Mouse (Mus musculus) G1E (cell line): Measurements from ENCODE around the gene Ntrk3.

ENCODE experiments used
- CTCF ChIP-seq: IDR thresholded peaks from 2 replicates; pipeline ENCODE4 v1.5.1; 2012; ENCODE audit warnings: low read depth, low read length, inconsistent platforms, mixed read lengths
- GATA1 ChIP-seq: IDR thresholded peaks from 2 replicates; pipeline ENCODE4 v1.6.1; 2012; ENCODE audit warnings: borderline replicate concordance, low read length, inconsistent platforms, mixed read lengths
- GATA2 ChIP-seq: IDR thresholded peaks from 2 replicates; pipeline ENCODE4 v1.6.1; 2012; ENCODE audit warnings: low read depth, low read length, inconsistent platforms, borderline replicate concordance
- POLR2AphosphoS5 ChIP-seq: IDR thresholded peaks from 2 replicates; pipeline ENCODE4 v1.6.1; 2012; ENCODE audit warnings: low read depth, low read length, inconsistent platforms; ENCODE audit not compliant: insufficient replicate concordance
- TAL1 ChIP-seq: conservative IDR thresholded peaks from 2 replicates; pipeline ENCODE4 v1.6.1; 2012; ENCODE audit warnings: low read depth, low read length, inconsistent platforms, mixed read lengths

DNA sequence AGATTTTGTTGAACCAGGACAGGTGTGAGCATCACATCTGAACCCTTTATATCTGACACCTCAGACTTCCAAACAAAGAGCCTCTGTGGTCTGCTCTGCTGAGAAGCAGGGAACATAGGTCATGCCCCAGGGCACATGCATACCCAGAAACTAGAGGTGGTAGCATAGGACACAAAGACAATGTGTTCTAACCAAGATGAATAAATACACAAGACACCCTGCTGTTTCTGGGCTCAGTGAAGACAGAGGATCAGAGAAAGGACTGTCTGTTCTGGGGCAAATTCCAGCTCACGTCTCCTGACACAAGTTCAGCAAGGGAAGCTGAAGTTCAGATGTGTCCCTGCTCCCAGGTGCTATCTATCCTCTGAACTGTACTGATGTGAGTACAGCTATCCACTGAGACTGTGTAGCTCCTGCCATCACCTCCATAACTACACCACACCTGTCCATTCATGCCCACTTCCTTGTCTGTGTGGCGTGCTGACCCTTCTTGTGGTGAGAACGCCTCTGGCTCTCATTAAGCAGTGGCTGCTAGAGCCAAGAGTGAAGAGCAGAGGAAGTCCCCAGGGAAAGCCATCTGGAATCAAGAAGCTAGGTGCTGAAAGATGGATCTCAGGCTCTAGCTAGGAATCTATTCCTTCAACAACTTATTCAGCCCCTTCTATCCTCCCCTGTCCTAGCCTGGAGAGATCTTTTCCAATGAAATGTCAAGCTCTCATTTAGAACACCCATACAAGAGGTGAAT lies 468.1 kb downstream of the Ntrk3 start:
- no peak for TF ChIP-seq CTCF
- TF ChIP-seq POLR2AphosphoS5, result no peak
- no peak for TF ChIP-seq GATA1
- TF ChIP-seq TAL1, result no peak
- no peak for TF ChIP-seq GATA2
